Mouse (Mus musculus) midbrain, embryonic 10.5 days (tissue): ENCODE results near the gene Pih1d3. TPM values are rescaled to one million over a fixed set of nuclear protein-coding genes. Genes with fewer than 3 reads are reported as not detected.

Source experiments
- DNase-seq: peaks from one replicate; pipeline ENCODE4 v3.0.0-alpha.2; 2017; ENCODE audit warnings: low spot score
- H3K27ac ChIP-seq: fragments of 300-500 bp; sonication (generic); replicated peaks from 2 replicates; pipeline ENCODE4 v1.5.1; 2016; ENCODE audit warnings: mild to moderate bottlenecking
- H3K27me3 ChIP-seq: fragments of 300-500 bp; sonication (generic); 2 replicates; pipeline ENCODE4 v1.6.1; 2016; ENCODE audit warnings: low read depth, mild to moderate bottlenecking; ENCODE audit not compliant: poor library complexity, severe bottlenecking
- H3K36me3 ChIP-seq: fragments of 300-500 bp; sonication (generic); 2 replicates; pipeline ENCODE4 v1.6.1; 2016; ENCODE audit warnings: mild to moderate bottlenecking, moderate library complexity
- H3K4me1 ChIP-seq: fragments of 300-500 bp; sonication (generic); 2 replicates; pipeline ENCODE4 v1.6.1; 2016
- H3K4me3 ChIP-seq: fragments of 300-500 bp; sonication (generic); 2 replicates; pipeline ENCODE4 v1.5.1; 2016; ENCODE audit warnings: mild to moderate bottlenecking, moderate library complexity
- H3K9me3 ChIP-seq: fragments of 300-500 bp; sonication (generic); replicated peaks from 2 replicates; pipeline ENCODE4 v1.6.1; 2016; ENCODE audit warnings: mild to moderate bottlenecking
- WGBS: fragments of 180-500 bp; shearing (Covaris S2); methylation state at CpG from one replicate; pipeline ENCODE4 v1.1.7; 2016; 5-methylcytosine and 5-hydroxymethylcytosine counted together
- polyA plus RNA-seq: library from polyadenylated mRNA; unstranded; fragments of >200 nt; fragmentation: Nextera tagmentation; extraction: Ambion mirVana; gene quantifications from 2 replicates; pipeline ENCODE4 v1.2.1, GENCODE M21; 2016

Pih1d3 gene
- not detected in 2 replicates for polyA plus RNA-seq

- Histone ChIP-seq H3K9me3 (no peaks in the 10 kb centered on the region), H3K4me1 (no peaks in the 10 kb centered on the region), H3K36me3 (no peaks in the 10 kb centered on the region), H3K27me3 (no peaks in the 10 kb centered on the region), H3K4me3 (no peak within 1 kb of the TSS), H3K27ac (no peak within 1 kb of the TSS)
- no peak for DNase-seq
- 90% methylated on average over 7 of the region's 7 CpGs for WGBS
These were observed at the start of gene Pih1d3, which contains the start of gene 4931428L18Rik for GRCm38 (mm10) chr1:31222564-31222963. Gene Pih1d3, plus strand, starts transcription at chr1:31222838. Gene 4931428L18Rik, minus strand, starts transcription at chr1:31222684.

- no peak overlapping the region for H3K4me3 ChIP-seq
- DNase-seq: no peak
- WGBS: 87% methylated on average over 3 of the region's 3 CpGs
- no peaks in the 10 kb centered on the region for H3K36me3 ChIP-seq
- H3K9me3 ChIP-seq: no peaks in the 10 kb centered on the region
- no peaks in the 10 kb centered on the region for H3K4me1 ChIP-seq
- no peak overlapping the region for H3K27ac ChIP-seq
- no peaks in the 10 kb centered on the region for H3K27me3 ChIP-seq
These were observed 47.2 kb upstream of the Pih1d3 start for GRCm38 (mm10) chr1:31175401-31175800.

- H3K9me3 ChIP-seq: no peaks in the 10 kb centered on the region
- no peak within 1 kb of the TSS for H3K27ac ChIP-seq
- no peaks in the 10 kb centered on the region for H3K27me3 ChIP-seq
- no peaks in the 10 kb centered on the region for H3K36me3 ChIP-seq
- no peaks in the 10 kb centered on the region for H3K4me1 ChIP-seq
- no peak within 1 kb of the TSS for H3K4me3 ChIP-seq
- WGBS: 85% methylated on average over 5 of the region's 5 CpGs
- no peak for DNase-seq
These were observed 46.5 kb upstream of the Pih1d3 start, which contains the start of gene Lgsn for GRCm38 (mm10) chr1:31176101-31176500. Gene Lgsn, plus strand, starts transcription at chr1:31176401.

- no peaks in the 10 kb centered on the region for H3K4me1 ChIP-seq
- H3K27me3 ChIP-seq: no peaks in the 10 kb centered on the region
- DNase-seq: no peak
- H3K27ac ChIP-seq: no peak overlapping the region
- no peak overlapping the region for H3K4me3 ChIP-seq
- no peaks in the 10 kb centered on the region for H3K9me3 ChIP-seq
- H3K36me3 ChIP-seq: no peaks in the 10 kb centered on the region
- WGBS: 80% methylated on average over 1 of the region's 1 CpGs
These were observed 44.4 kb upstream of the Pih1d3 start for GRCm38 (mm10) chr1:31178264-31178663.

GRCm38 (mm10) chr1:31190237-31190866 lies 32.3 kb upstream of the Pih1d3 start:
- 88% methylated on average over 10 of the region's 10 CpGs for WGBS
- H3K36me3 ChIP-seq: no peaks in the 10 kb centered on the region

GRCm38 (mm10) chr1:31195633-31196032 lies 27.0 kb upstream of the Pih1d3 start:
- H3K4me3 ChIP-seq: no peak overlapping the region
- no peaks in the 10 kb centered on the region for H3K4me1 ChIP-seq
- H3K27ac ChIP-seq: no peak overlapping the region
- H3K9me3 ChIP-seq: no peaks in the 10 kb centered on the region
- no peaks in the 10 kb centered on the region for H3K36me3 ChIP-seq
- 83% methylated on average over 1 of the region's 1 CpGs for WGBS
- no peak for DNase-seq
- no peaks in the 10 kb centered on the region for H3K27me3 ChIP-seq

More at GRCm38 (mm10) chr1:31190237-31190866, 32.3 kb upstream of the Pih1d3 start:
- Histone ChIP-seq H3K27ac (no peak overlapping the region), H3K9me3 (no peaks in the 10 kb centered on the region), H3K27me3 (no peaks in the 10 kb centered on the region), H3K4me1 (no peaks in the 10 kb centered on the region), H3K4me3 (no peak overlapping the region)
- no peak for DNase-seq

- WGBS: 94% methylated on average over 3 of the region's 3 CpGs
- no peaks in the 10 kb centered on the region for H3K36me3 ChIP-seq
- H3K27ac ChIP-seq: no peak overlapping the region
- no peaks in the 10 kb centered on the region for H3K27me3 ChIP-seq
- no peak for DNase-seq
- no peaks in the 10 kb centered on the region for H3K4me1 ChIP-seq
- no peak overlapping the region for H3K4me3 ChIP-seq
- no peaks in the 10 kb centered on the region for H3K9me3 ChIP-seq
These were observed 25.7 kb upstream of the Pih1d3 start for GRCm38 (mm10) chr1:31196959-31197358.

- 89% methylated on average over 10 of the region's 10 CpGs for WGBS
- Histone ChIP-seq H3K4me3 (no peak overlapping the region), H3K4me1 (no peaks in the 10 kb centered on the region), H3K27ac (no peak overlapping the region), H3K27me3 (no peaks in the 10 kb centered on the region), H3K9me3 (no peaks in the 10 kb centered on the region), H3K36me3 (no peaks in the 10 kb centered on the region)
- no peak for DNase-seq
These were observed 18.9 kb upstream of the Pih1d3 start for GRCm38 (mm10) chr1:31203771-31204170.

- Histone ChIP-seq H3K36me3 (no peaks in the 10 kb centered on the region), H3K27me3 (no peaks in the 10 kb centered on the region), H3K27ac (no peak overlapping the region), H3K4me3 (no peak overlapping the region), H3K4me1 (no peaks in the 10 kb centered on the region), H3K9me3 (no peaks in the 10 kb centered on the region)
- no peak for DNase-seq
- 87% methylated on average over 7 of the region's 7 CpGs for WGBS
These were observed 17.3 kb upstream of the Pih1d3 start for GRCm38 (mm10) chr1:31205346-31205745.

GRCm38 (mm10) chr1:31205770-31206169 lies 16.9 kb upstream of the Pih1d3 start:
- no peaks in the 10 kb centered on the region for H3K9me3 ChIP-seq
- H3K4me3 ChIP-seq: no peak overlapping the region
- no peaks in the 10 kb centered on the region for H3K27me3 ChIP-seq
- 92% methylated on average over 3 of the region's 3 CpGs for WGBS
- H3K27ac ChIP-seq: no peak overlapping the region
- DNase-seq: no peak
- no peaks in the 10 kb centered on the region for H3K4me1 ChIP-seq
- H3K36me3 ChIP-seq: no peaks in the 10 kb centered on the region

- H3K27ac ChIP-seq: no peak overlapping the region
- H3K9me3 ChIP-seq: no peaks in the 10 kb centered on the region
- no peaks in the 10 kb centered on the region for H3K4me1 ChIP-seq
- H3K4me3 ChIP-seq: no peak overlapping the region
- WGBS: 1% methylated on average over 5 of the region's 5 CpGs
- peak; percentile 28 for DNase-seq
- no peaks in the 10 kb centered on the region for H3K36me3 ChIP-seq
- H3K27me3 ChIP-seq: no peaks in the 10 kb centered on the region
These were observed 12.5 kb upstream of the Pih1d3 start for GRCm38 (mm10) chr1:31210144-31210543.

- H3K9me3 ChIP-seq: no peaks in the 10 kb centered on the region
- WGBS: 91% methylated on average over 1 of the region's 1 CpGs
- no peaks in the 10 kb centered on the region for H3K27me3 ChIP-seq
- no peaks in the 10 kb centered on the region for H3K4me1 ChIP-seq
- no peak overlapping the region for H3K27ac ChIP-seq
- no peak for DNase-seq
- no peak overlapping the region for H3K4me3 ChIP-seq
- no peaks in the 10 kb centered on the region for H3K36me3 ChIP-seq
These were observed 7.8 kb upstream of the Pih1d3 start for GRCm38 (mm10) chr1:31214831-31215230.

GRCm38 (mm10) chr1:31220599-31221250 lies 1.9 kb upstream of the Pih1d3 start:
- H3K9me3 ChIP-seq: no peaks in the 10 kb centered on the region
- no peaks in the 10 kb centered on the region for H3K4me1 ChIP-seq
- no peak overlapping the region for H3K27ac ChIP-seq
- no peaks in the 10 kb centered on the region for H3K36me3 ChIP-seq
- no peak for DNase-seq
- no peaks in the 10 kb centered on the region for H3K27me3 ChIP-seq
- H3K4me3 ChIP-seq: no peak overlapping the region
- WGBS: 95% methylated on average over 4 of the region's 4 CpGs
